Mouse (Mus musculus) spleen, adult 2 months (tissue): ENCODE data around the gene Col8a1. TPM values are rescaled to one million over a fixed set of nuclear protein-coding genes. Genes with fewer than 3 reads are reported as not detected.

Experiments used
- DNase-seq, 2 experiments: peaks; one replicate each; pipeline versions ENCODE4 v3.0.0 to v3.0.0-alpha.2; 2012 to 2021; ENCODE audit warnings: low spot score in 2 of 2, low read depth in 1 of 2
- H3K27ac ChIP-seq: fragments of 200-500 bp; 2 replicates; pipeline ENCODE4 v1.5.1; 2012; ENCODE audit warnings: low read length, inconsistent platforms; ENCODE audit not compliant: insufficient read depth
- H3K27me3 ChIP-seq: fragments of 200-500 bp; 2 replicates; pipeline ENCODE4 v1.6.1; 2012; ENCODE audit warnings: mild to moderate bottlenecking, moderate library complexity, low read length, inconsistent platforms; ENCODE audit not compliant: control insufficient read depth, insufficient read depth
- H3K36me3 ChIP-seq: fragments of 200-500 bp; 2 replicates; pipeline ENCODE4 v1.6.1; 2012; ENCODE audit warnings: mild to moderate bottlenecking, low read length, inconsistent platforms; ENCODE audit not compliant: control insufficient read depth, insufficient read depth
- H3K4me1 ChIP-seq: fragments of 200-500 bp; 2 replicates; pipeline ENCODE4 v1.6.1; 2011; ENCODE audit warnings: inconsistent platforms; ENCODE audit not compliant: control insufficient read depth, insufficient read depth, insufficient read length
- H3K4me3 ChIP-seq: fragments of 200-500 bp; 2 replicates; pipeline ENCODE4 v1.5.1; 2011; ENCODE audit warnings: mild to moderate bottlenecking, inconsistent platforms; ENCODE audit not compliant: insufficient read depth, insufficient read length; ENCODE audit errors: extremely low read depth
- CTCF ChIP-seq: fragments of 200-500 bp; IDR thresholded peaks from 2 replicates; pipeline ENCODE4 v1.5.1; 2011; ENCODE audit warnings: mild to moderate bottlenecking, inconsistent platforms; ENCODE audit not compliant: insufficient read depth, insufficient read length, insufficient replicate concordance; ENCODE audit errors: extremely low read depth
- POLR2A ChIP-seq: fragments of 200-500 bp; IDR thresholded peaks from 2 replicates; pipeline ENCODE4 v1.6.1; 2011; ENCODE audit warnings: low read depth, low read length, inconsistent platforms
- WGBS: fragments of 180-500 bp; shearing (Covaris S2); methylation state at CpG from one replicate; pipeline ENCODE4 v1.1.7; 2018; 5-methylcytosine and 5-hydroxymethylcytosine counted together
- polyA plus RNA-seq: library from polyadenylated mRNA; depleted of rRNA; stranded (reverse); fragments of >200 nt; gene quantifications from 2 replicates; pipeline ENCODE4 v1.2.3, GENCODE M21; 2012; rRNA removed

Col8a1 gene
- polyA plus RNA-seq, result 0.20 and 0.29 TPM in 2 replicates

- H3K27ac ChIP-seq, result no peak within 1 kb of the TSS
- peaks cover 2% of the 10 kb centered on the region; the same call in 1 of the 2 replicates for H3K27me3 ChIP-seq
- no peaks in the 10 kb centered on the region for H3K36me3 ChIP-seq
- H3K4me1 ChIP-seq, result no peaks in the 10 kb centered on the region
- DNase-seq, result no peak
- WGBS, result 7% methylated on average over 19 of the region's 19 CpGs
- no peak within 1 kb of the TSS for H3K4me3 ChIP-seq
- TF ChIP-seq CTCF (no peak), POLR2A (no peak)
Measured at GRCm38 (mm10) chr16:57754526-57755125, at the start of gene Col8a1. TSS of gene Col8a1 (minus strand) at chr16:57754737.

GRCm38 (mm10) chr16:57801886-57802285, 47.3 kb upstream of the Col8a1 start:
- H3K4me1 ChIP-seq, result no peaks in the 10 kb centered on the region
- WGBS, result 93% methylated on average over 2 of the region's 2 CpGs

GRCm38 (mm10) chr16:57796321-57796720, 41.8 kb upstream of the Col8a1 start:
- WGBS, result 80% methylated on average over 6 of the region's 6 CpGs
- Histone ChIP-seq H3K27ac (no peak overlapping the region), H3K27me3 (no peaks in the 10 kb centered on the region), H3K4me3 (no peak overlapping the region), H3K4me1 (no peaks in the 10 kb centered on the region), H3K36me3 (no peaks in the 10 kb centered on the region)
- no peak for DNase-seq
- TF ChIP-seq CTCF, result no peak
- TF ChIP-seq POLR2A, result no peak

More at GRCm38 (mm10) chr16:57801886-57802285, 47.3 kb upstream of the Col8a1 start:
- Histone ChIP-seq H3K27ac (no peak overlapping the region), H3K36me3 (no peaks in the 10 kb centered on the region), H3K27me3 (no peaks in the 10 kb centered on the region), H3K4me3 (no peak overlapping the region)
- TF ChIP-seq POLR2A, result no peak
- TF ChIP-seq CTCF, result no peak
- DNase-seq, result no peak

- H3K4me1 ChIP-seq, result no peaks in the 10 kb centered on the region
- no peak for DNase-seq
- H3K27ac ChIP-seq, result no peak overlapping the region
- H3K4me3 ChIP-seq, result no peak overlapping the region
- H3K36me3 ChIP-seq, result no peaks in the 10 kb centered on the region
- no peaks in the 10 kb centered on the region for H3K27me3 ChIP-seq
- TF ChIP-seq CTCF, result no peak
- TF ChIP-seq POLR2A, result no peak
Measured at GRCm38 (mm10) chr16:57779011-57779410, 24.5 kb upstream of the Col8a1 start.

- Histone ChIP-seq H3K27me3 (no peaks in the 10 kb centered on the region), H3K4me3 (no peak overlapping the region), H3K27ac (no peak overlapping the region), H3K36me3 (no peaks in the 10 kb centered on the region), H3K4me1 (no peaks in the 10 kb centered on the region)
- 88% methylated on average over 3 of the region's 3 CpGs for WGBS
- no peak for TF ChIP-seq CTCF
- no peak for TF ChIP-seq POLR2A
- DNase-seq, result no peak
Measured at GRCm38 (mm10) chr16:57765615-57766014, 11.1 kb upstream of the Col8a1 start.

- no peaks in the 10 kb centered on the region for H3K4me1 ChIP-seq
- DNase-seq, result no peak
- no peak overlapping the region for H3K27ac ChIP-seq
- no peaks in the 10 kb centered on the region for H3K36me3 ChIP-seq
- 79% methylated on average over 2 of the region's 2 CpGs for WGBS
- no peak for TF ChIP-seq POLR2A
- no peak for TF ChIP-seq CTCF
- H3K4me3 ChIP-seq, result no peak overlapping the region
- no peaks in the 10 kb centered on the region for H3K27me3 ChIP-seq
Measured at GRCm38 (mm10) chr16:57759862-57760261, 5.3 kb upstream of the Col8a1 start.

- no peaks in the 10 kb centered on the region for H3K4me1 ChIP-seq
- H3K27ac ChIP-seq, result no peak overlapping the region
- TF ChIP-seq POLR2A (no peak), CTCF (no peak)
- H3K4me3 ChIP-seq, result no peak overlapping the region
- peaks cover 2% of the 10 kb centered on the region; the same call in 1 of the 2 replicates for H3K27me3 ChIP-seq
- WGBS, result 61% methylated on average over 5 of the region's 5 CpGs
- no peak for DNase-seq
- no peaks in the 10 kb centered on the region for H3K36me3 ChIP-seq
Measured at GRCm38 (mm10) chr16:57755708-57756107, 1.2 kb upstream of the Col8a1 start.
